Mouse (Mus musculus) limb, embryonic 10.5 days (tissue): ENCODE measurements around the gene C130026I21Rik. TPM values are rescaled to one million over a fixed set of nuclear protein-coding genes. Genes with fewer than 3 reads are reported as not detected.
"Not testable (repeated sequence)": the region's sequence is repeated elsewhere in the genome, so short reads cannot be mapped to it uniquely, and the experiment has no call there.

ENCODE experiments used
- DNase-seq: peaks from one replicate; pipeline ENCODE4 v3.0.0-alpha.2; 2017; ENCODE audit warnings: low spot score
- H3K27ac ChIP-seq: fragments of 300-500 bp; sonication (generic); 2 replicates; pipeline ENCODE4 v1.5.1; 2016; ENCODE audit warnings: mild to moderate bottlenecking
- H3K27me3 ChIP-seq: fragments of 300-500 bp; sonication (generic); 2 replicates; pipeline ENCODE4 v1.6.1; 2016; ENCODE audit warnings: low read depth, mild to moderate bottlenecking; ENCODE audit not compliant: poor library complexity, severe bottlenecking
- H3K36me3 ChIP-seq: fragments of 300-500 bp; sonication (generic); 2 replicates; pipeline ENCODE4 v1.6.1; 2016; ENCODE audit warnings: mild to moderate bottlenecking, moderate library complexity
- H3K4me1 ChIP-seq: fragments of 300-500 bp; sonication (generic); 2 replicates; pipeline ENCODE4 v1.6.1; 2016
- H3K4me3 ChIP-seq: fragments of 300-500 bp; sonication (generic); 2 replicates; pipeline ENCODE4 v1.5.1; 2016; ENCODE audit warnings: mild to moderate bottlenecking, moderate library complexity
- H3K9me3 ChIP-seq: fragments of 300-500 bp; sonication (generic); replicated peaks from 2 replicates; pipeline ENCODE4 v1.6.1; 2016; ENCODE audit warnings: mild to moderate bottlenecking
- WGBS: fragments of 180-500 bp; shearing (Covaris S2); methylation state at CpG from one replicate; pipeline ENCODE4 v1.1.7; 2016; 5-methylcytosine and 5-hydroxymethylcytosine counted together
- polyA plus RNA-seq: library from polyadenylated mRNA; unstranded; fragments of >200 nt; fragmentation: Nextera tagmentation; extraction: Ambion mirVana; gene quantifications from 2 replicates; pipeline ENCODE4 v1.2.1, GENCODE M21; 2016

The C130026I21Rik gene
- polyA plus RNA-seq, 1 experiment from 2014 or later, result not detected

DNA sequence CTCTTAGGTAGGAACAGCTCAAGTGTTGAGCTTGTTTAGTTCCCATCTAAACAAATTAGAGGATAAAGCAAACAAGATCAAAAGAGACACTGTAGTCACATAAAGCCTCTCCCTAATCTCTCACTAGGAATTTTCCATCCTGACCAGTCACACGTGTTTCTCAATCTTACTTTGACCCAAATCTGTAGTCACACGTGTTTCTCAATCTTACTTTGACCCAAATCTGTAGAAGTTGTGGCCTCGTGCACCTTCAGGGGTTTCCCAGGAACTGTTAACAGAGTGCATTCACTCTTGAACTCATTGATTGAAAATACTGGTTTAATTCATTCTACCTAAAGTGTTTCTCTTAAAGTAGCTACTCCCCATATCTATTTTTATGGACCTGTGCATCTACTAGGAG lies 197.3 kb downstream of the C130026I21Rik start:
- H3K4me1 ChIP-seq, H3K27me3 ChIP-seq, H3K36me3 ChIP-seq, H3K27ac ChIP-seq, H3K9me3 ChIP-seq, DNase-seq, H3K4me3 ChIP-seq: not testable (repeated sequence)
- WGBS, result 75% methylated on average over 3 of the region's 3 CpGs

GRCm38 (mm10) chr1:85071690-85072089 lies 198.7 kb downstream of the C130026I21Rik start:
- 71% methylated on average over 3 of the region's 3 CpGs for WGBS

GRCm38 (mm10) chr1:85035801-85036200 lies 234.6 kb downstream of the C130026I21Rik start:
- not testable (repeated sequence) for DNase-seq

More at GRCm38 (mm10) chr1:85071690-85072089, 198.7 kb downstream of the C130026I21Rik start:
- H3K4me3 ChIP-seq, DNase-seq, H3K36me3 ChIP-seq, H3K4me1 ChIP-seq, H3K27ac ChIP-seq, H3K27me3 ChIP-seq, H3K9me3 ChIP-seq: not testable (repeated sequence)

GRCm38 (mm10) chr1:85034394-85034793 lies 236.0 kb downstream of the C130026I21Rik start:
- not testable (repeated sequence) for H3K27ac ChIP-seq, H3K36me3 ChIP-seq, H3K4me3 ChIP-seq, H3K4me1 ChIP-seq, H3K9me3 ChIP-seq, DNase-seq, H3K27me3 ChIP-seq
- WGBS, result 91% methylated on average over 3 of the region's 4 CpGs

More at GRCm38 (mm10) chr1:85035801-85036200, 234.6 kb downstream of the C130026I21Rik start:
- not testable (repeated sequence) for H3K27ac ChIP-seq, H3K4me3 ChIP-seq, H3K4me1 ChIP-seq, H3K9me3 ChIP-seq, H3K36me3 ChIP-seq, H3K27me3 ChIP-seq
- WGBS, result 74% methylated on average over 6 of the region's 6 CpGs

DNA sequence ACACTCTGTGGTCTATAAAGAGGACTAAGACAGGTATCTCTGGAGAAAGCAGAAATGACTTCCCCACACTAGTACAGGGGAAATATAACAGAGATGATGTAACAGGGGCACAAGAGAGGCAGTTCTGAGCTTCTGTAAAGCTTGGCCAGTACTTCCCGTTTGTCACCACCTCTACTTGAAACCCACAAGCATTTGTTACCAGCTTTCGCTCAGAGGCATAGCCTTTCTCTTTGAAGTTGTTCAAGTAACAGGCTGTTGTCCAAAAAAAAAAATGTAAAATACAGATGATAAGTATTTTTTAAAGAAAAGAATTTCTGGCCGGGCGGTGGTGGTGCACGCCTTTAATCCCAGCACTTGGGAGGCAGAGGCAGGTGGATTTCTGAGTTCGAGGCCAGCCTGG lies 236.8 kb downstream of the C130026I21Rik start:
- not testable (repeated sequence) for H3K36me3 ChIP-seq, DNase-seq, H3K27me3 ChIP-seq, H3K4me1 ChIP-seq, H3K4me3 ChIP-seq, H3K27ac ChIP-seq, H3K9me3 ChIP-seq
- 93% methylated on average over 5 of the region's 6 CpGs for WGBS

DNA sequence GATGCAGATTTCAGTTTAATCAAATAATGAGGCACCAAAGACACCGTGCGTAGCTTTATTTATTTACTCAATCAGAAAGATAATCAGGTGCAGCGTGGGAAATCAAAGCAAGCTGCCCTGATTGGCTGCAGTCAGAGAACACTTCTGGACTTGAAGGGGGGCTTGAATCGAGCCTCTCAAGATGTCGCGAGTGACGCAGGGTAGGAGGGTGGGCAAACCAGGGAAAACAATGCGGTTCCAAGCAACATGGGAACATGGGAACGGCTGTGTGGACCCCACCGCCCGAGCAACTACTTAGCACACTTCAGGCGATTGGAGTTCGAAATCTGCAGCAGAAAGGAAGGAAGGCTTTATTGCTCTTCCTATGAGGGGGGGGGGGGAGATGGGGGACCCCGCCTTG lies 240.2 kb downstream of the C130026I21Rik start:
- H3K9me3 ChIP-seq, H3K4me3 ChIP-seq, H3K27ac ChIP-seq, H3K36me3 ChIP-seq, H3K27me3 ChIP-seq, H3K4me1 ChIP-seq, DNase-seq: not testable (repeated sequence)
- WGBS, result 66% methylated on average over 13 of the region's 14 CpGs

GRCm38 (mm10) chr1:85011933-85012332 lies 258.4 kb downstream of the C130026I21Rik start:
- 95% methylated on average over 13 of the region's 13 CpGs for WGBS
- H3K27me3 ChIP-seq, DNase-seq, H3K27ac ChIP-seq, H3K4me1 ChIP-seq, H3K4me3 ChIP-seq, H3K36me3 ChIP-seq, H3K9me3 ChIP-seq: not testable (repeated sequence)

DNA sequence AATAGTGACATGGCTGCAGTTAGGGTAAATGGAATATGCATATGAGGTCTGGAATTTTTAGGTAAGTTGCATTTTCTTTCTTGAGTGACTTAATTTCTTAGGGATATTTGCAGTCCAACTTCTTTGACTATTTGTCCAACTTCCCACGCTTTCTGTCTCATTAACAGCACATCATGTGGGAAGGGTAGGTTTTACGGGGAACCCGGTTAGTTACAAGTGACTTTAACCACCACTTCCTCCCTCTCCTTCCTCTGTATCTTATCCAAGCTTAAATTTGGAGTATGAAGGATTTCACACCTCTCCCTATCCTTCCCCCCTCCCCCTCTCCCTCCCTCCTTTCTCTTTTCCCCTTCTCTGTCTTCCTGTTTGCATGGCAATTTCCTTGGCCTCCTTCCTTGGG lies 259.4 kb downstream of the C130026I21Rik start:
- WGBS, result 83% methylated on average over 3 of the region's 3 CpGs
- not testable (repeated sequence) for H3K9me3 ChIP-seq, H3K4me3 ChIP-seq

GRCm38 (mm10) chr1:85007737-85008136 lies 262.6 kb downstream of the C130026I21Rik start:
- H3K36me3 ChIP-seq, H3K27ac ChIP-seq, H3K4me1 ChIP-seq, DNase-seq, H3K27me3 ChIP-seq, H3K9me3 ChIP-seq, H3K4me3 ChIP-seq: not testable (repeated sequence)
- WGBS, result 70% methylated on average over 1 of the region's 1 CpGs

More for the DNA sequence above, 259.4 kb downstream of the C130026I21Rik start:
- not testable (repeated sequence) for H3K4me1 ChIP-seq, DNase-seq, H3K27ac ChIP-seq, H3K36me3 ChIP-seq, H3K27me3 ChIP-seq

GRCm38 (mm10) chr1:84999241-84999640 lies 271.1 kb downstream of the C130026I21Rik start:
- not testable (repeated sequence) for H3K4me1 ChIP-seq, H3K27me3 ChIP-seq, H3K9me3 ChIP-seq, DNase-seq, H3K27ac ChIP-seq, H3K36me3 ChIP-seq, H3K4me3 ChIP-seq
- 96% methylated on average over 7 of the region's 12 CpGs for WGBS

GRCm38 (mm10) chr1:84996305-84996704 lies 274.1 kb downstream of the C130026I21Rik start:
- H3K27ac ChIP-seq, H3K36me3 ChIP-seq, H3K9me3 ChIP-seq, DNase-seq, H3K4me1 ChIP-seq, H3K27me3 ChIP-seq, H3K4me3 ChIP-seq: not testable (repeated sequence)
- 89% methylated on average over 7 of the region's 9 CpGs for WGBS

DNA sequence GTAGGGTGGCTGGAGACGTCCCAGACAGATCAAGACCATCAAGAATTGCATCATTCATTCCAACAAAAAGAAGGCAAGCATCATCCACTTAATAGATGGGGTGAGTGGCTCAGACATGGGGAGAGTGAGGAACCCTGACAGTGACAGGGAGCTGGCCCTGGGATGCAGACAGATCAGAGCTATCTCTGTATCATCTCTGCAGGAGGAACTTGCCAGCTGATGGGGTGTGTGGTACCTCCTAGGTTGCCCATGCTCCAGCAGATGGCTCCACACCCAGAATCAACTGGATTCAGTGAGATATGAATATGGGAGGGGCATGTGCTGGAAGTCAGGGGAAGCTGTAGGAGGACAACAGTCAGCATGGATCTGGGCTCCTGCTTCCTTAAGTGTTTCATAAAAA lies 275.9 kb downstream of the C130026I21Rik start:
- no CpG with 5 or more reads among the region's 1 CpGs for WGBS
- not testable (repeated sequence) for H3K27me3 ChIP-seq, DNase-seq, H3K36me3 ChIP-seq, H3K4me1 ChIP-seq, H3K4me3 ChIP-seq, H3K27ac ChIP-seq, H3K9me3 ChIP-seq

GRCm38 (mm10) chr1:84993688-84994319 lies 276.6 kb downstream of the C130026I21Rik start:
- not testable (repeated sequence) for H3K9me3 ChIP-seq, H3K4me1 ChIP-seq, H3K4me3 ChIP-seq, H3K27me3 ChIP-seq, H3K27ac ChIP-seq, H3K36me3 ChIP-seq, DNase-seq
- WGBS, result 59% methylated on average over 2 of the region's 5 CpGs

GRCm38 (mm10) chr1:84993235-84993634 lies 277.1 kb downstream of the C130026I21Rik start:
- not testable (repeated sequence) for DNase-seq

More at GRCm38 (mm10) chr1:84993235-84993634, 277.1 kb downstream of the C130026I21Rik start:
- H3K9me3 ChIP-seq, H3K27me3 ChIP-seq, H3K4me3 ChIP-seq, H3K36me3 ChIP-seq, H3K27ac ChIP-seq, H3K4me1 ChIP-seq: not testable (repeated sequence)
- WGBS, result no CpG with 5 or more reads among the region's 2 CpGs
